Mouse (Mus musculus): ENCODE measurements around the gene Plscr1.

Plscr1 gene

GRCm38 (mm10) chr9:92253585-92254321 lies 4.2 kb downstream of the Plscr1 start:
- no peak for DNase-seq (ENCODE audit: low spot score)

DNA sequence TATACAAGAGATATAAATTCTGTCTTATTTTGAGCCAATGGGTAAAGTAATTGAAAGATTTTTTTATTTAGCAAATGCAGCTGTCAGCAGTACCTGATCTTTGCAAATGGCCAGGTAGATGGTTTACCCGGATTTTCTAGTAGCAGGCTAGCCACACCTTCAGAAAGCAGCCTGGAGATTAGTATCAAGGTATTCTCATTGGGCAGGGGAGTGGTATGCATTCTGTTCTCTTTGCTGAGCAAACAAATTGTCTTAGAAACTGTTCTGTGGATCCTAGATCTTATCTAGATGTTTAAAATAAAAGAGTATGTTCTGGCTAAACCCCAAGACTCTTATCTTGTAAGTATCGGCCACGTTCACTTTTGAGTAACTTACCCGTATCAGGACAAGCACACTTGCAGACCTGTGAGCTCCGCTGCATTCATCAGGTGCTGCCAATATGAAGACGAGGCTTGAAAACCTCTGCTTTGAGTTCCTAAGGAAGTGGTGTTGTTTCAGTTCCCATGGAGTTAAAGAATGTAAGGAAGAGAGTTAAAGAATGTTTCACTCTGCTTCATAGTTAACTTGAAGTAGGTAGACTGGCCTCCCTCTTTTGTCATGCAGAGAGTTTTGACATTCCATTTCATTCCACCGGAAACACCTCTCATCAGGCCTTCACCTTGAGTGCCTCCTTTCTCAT lies 11.1 kb downstream of the Plscr1 start:
- no peak for DNase-seq (ENCODE audit: low spot score)

DNA sequence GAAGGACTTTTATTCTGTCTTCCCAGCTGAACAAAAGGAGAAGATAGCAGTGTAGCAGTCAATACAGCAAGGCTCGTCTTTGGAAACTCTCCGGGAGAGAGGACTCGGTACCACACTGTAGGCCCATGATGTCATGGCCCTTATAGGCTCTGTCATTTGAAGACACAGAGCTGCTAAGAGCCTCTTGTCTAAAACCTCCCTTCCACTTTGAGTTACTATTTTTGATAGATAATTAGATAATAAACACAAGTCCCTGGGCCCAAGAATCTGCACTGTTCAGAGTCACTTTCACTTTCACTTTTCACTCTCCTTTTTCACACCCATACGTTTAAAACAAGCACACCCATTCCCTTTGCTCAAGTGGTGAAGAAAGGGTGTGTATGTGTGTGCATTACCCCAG lies 16.2 kb downstream of the Plscr1 start:
- DNase-seq (ENCODE audit: low spot score), result no peak

GRCm38 (mm10) chr9:92266558-92267171 lies 17.1 kb downstream of the Plscr1 start:
- no peak for DNase-seq (ENCODE audit: low spot score)

- no peak for DNase-seq (ENCODE audit: low spot score)
Measured at GRCm38 (mm10) chr9:92267732-92268131, 18.2 kb downstream of the Plscr1 start.

DNA sequence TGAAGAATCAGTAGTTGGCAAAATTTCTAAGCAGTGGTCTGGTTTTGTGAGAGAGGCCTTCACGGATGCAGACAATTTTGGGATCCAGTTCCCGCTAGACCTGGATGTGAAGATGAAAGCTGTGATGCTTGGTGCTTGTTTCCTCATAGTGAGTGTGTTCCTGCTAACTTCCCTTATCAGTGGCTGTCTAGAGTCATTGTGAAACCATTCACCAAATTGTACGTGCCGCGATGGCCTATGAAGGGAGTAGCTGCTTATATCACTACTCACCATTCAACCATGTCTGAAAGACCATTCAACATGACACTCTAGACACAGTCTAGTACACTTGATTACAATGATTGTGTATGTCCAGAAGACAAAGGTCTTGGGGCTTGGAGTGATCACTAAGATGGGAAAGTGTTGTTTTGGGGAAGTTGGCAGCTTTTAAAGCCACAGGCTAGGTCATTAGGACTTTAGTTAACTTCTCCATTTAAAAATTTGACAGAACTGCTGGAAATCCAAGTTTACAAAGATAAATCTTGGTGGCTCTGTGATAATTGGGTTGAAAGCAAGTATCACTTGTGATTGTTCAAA lies 20.4 kb downstream of the Plscr1 start:
- DNase-seq (ENCODE audit: low spot score), result no peak

DNA sequence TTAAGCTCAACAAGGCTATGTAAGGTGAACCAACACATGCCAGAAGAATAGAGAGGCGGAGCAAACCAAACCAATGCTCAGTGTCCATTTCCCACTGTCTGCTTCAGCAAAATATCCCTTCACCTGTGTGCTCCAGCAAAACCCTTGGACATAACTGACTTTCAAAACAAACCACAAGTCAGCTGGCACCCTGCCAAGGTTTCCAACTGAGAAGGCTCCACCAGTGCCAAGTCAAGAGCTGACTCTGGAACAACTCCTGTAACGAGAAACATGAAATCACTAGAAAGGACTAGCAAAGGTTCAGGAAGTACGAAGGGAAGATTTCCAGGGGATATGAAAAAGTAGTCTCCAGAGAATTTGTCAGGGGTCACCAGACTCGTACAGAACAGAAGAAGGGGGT lies 21.4 kb downstream of the Plscr1 start:
- peak; percentile 24 for DNase-seq (ENCODE audit: low spot score)

GRCm38 (mm10) chr9:92272650-92273049 lies 23.1 kb downstream of the Plscr1 start:
- DNase-seq (ENCODE audit: low spot score), result no peak

- no peak for DNase-seq (ENCODE audit: low spot score)
Measured at GRCm38 (mm10) chr9:92273271-92273670, 23.7 kb downstream of the Plscr1 start.

DNA sequence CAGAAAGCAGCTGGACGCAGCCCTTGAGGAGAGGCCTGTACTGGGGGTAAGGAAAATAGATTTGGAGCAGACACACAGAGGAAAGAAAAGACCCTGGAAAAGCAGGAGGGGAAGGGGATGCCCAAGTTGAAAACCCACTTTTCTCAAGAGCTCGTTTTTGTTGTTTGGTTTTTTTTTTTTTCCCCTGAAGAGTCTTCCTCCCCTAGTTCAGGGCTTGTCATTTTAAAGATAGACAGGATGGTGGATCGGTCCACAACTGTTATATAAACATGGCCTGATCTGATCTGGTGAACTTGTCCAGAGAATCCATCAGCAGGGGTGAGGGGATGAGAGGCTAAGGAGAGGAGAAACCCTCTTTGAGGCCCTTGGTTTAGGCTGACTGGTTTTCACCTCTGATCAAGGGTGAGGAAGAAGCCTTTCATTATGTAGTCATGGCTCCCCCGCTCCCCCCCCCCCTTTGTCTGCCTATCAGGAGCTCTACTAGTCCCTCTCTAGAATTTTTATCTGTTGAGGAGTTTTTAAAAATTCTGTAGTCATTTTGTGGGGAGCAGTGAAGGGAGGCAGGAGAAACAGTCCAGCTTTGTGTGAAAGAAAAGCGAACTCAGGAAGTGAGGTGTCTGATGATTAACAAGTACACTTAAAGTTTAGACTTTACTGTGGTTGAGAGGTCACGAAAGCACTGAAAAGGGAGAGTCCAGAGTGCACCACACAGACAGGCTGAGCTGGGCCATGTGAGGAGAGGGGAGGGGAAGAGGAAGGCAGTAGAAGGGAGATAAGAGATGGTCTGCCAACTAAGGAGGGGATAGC lies 24.6 kb downstream of the Plscr1 start:
- no peak for DNase-seq (ENCODE audit: low spot score)

GRCm38 (mm10) chr9:92275486-92276207 lies 26.1 kb downstream of the Plscr1 start, which contains the start of gene Plscr2:
TSS of gene Plscr2 (plus strand) at chr9:92275602.
- DNase-seq (ENCODE audit: low spot score), result no peak

DNA sequence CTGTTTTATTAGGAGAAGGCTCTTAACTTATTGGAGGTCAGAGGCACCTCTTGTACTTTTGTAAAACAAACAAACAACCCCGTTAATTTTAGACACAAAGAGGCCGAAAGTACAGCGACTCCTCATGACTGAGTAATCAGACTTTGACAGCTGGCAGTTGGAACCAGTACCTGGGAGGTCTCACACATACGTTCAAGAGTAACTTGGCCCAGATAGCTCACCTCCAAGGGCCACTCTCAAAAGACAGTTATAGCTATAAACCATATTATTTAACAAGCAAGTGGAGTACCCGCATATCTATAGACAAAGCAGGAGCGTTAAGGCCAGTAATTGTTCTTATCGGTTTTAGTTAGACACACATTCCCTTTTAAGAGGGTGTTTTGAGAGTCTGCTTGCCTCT lies 26.8 kb downstream of the Plscr1 start:
- no peak for DNase-seq (ENCODE audit: low spot score)

GRCm38 (mm10) chr9:92280048-92280447 lies 30.5 kb downstream of the Plscr1 start:
- DNase-seq (ENCODE audit: low spot score), result no peak

GRCm38 (mm10) chr9:92282563-92283171 lies 33.1 kb downstream of the Plscr1 start:
- DNase-seq (ENCODE audit: low spot score), result no peak

GRCm38 (mm10) chr9:92289675-92290074 lies 40.1 kb downstream of the Plscr1 start:
- DNase-seq (ENCODE audit: low spot score), result no peak

- no peak for DNase-seq (ENCODE audit: low spot score)
Measured at GRCm38 (mm10) chr9:92292169-92292568, 42.6 kb downstream of the Plscr1 start.

DNA sequence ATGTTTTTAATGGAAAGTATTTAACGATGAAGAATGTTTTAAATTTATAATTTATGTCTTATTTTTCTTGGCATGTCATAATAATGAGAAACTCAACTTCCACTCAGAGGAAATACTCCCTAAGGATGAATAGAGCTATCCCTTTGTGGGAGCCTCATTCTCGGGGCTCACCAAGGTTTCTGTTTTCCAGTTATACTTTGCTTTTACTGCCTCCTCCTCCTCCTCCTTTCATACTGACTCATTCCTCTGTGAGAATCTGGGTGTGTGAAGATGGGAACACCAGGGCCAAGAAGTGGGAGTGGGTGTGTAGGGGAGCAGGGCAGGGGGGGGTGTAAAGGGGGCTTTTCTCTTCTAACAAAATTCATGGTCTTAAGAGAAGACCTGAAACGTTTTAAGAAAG lies 43.4 kb downstream of the Plscr1 start:
- no peak for DNase-seq (ENCODE audit: low spot score)

- DNase-seq (ENCODE audit: low spot score), result no peak
Measured at GRCm38 (mm10) chr9:92293560-92294548, 44.3 kb downstream of the Plscr1 start.

DNA sequence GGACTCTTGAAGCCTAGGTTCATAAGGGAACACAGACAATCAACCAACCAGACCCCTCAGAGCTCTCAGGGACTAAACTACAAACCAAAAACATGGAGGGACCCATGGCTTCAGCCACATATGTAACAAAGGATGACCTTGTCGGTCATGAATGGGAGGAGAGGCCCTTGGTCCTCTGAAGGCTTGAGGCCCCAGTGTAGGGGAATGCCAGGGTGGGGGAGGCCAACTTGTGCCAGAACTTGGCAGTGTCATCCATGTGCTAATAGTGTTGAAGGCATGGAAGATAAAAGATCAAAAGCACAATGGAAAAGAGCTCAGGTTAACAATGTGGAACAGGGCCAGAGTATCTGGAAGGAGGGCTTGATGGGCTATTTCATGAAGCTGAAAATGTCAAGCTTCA lies 48.7 kb downstream of the Plscr1 start:
- no peak for DNase-seq (ENCODE audit: low spot score)

DNA sequence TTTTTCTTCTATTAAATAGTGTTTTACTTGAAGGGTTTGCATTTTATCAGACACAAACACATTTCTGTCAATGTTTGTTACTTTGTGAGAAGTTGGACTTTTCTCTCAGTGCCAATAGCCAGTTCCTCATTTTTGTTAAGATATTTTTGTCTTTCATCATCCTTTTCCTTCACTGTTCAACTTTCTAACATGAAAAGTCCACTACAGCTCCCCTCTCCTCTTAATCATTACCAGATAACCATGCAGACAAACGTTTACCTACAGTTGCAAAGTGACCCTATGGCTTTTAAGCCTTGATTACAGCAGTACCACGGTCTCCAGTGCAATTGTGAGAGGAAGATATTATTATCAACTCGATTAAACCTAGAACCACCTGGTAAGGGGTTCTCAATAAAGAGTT lies 51.7 kb downstream of the Plscr1 start:
- DNase-seq (ENCODE audit: low spot score), result no peak

All from urinary bladder, postnatal 25 days (tissue).